Mouse (Mus musculus) liver, postnatal 0 days (tissue): Measurements from ENCODE around the gene Klhdc10.

Experiments used
- CTCF ChIP-seq: sonication (generic); IDR thresholded peaks from 2 replicates; pipeline ENCODE4 v1.5.1; 2016; ENCODE audit warnings: antibody characterized with exemption, low read depth
- EP300 ChIP-seq: IDR thresholded peaks from 2 replicates; pipeline ENCODE4 v1.6.1; 2016; ENCODE audit warnings: antibody characterized with exemption, low read depth, mild to moderate bottlenecking

DNA sequence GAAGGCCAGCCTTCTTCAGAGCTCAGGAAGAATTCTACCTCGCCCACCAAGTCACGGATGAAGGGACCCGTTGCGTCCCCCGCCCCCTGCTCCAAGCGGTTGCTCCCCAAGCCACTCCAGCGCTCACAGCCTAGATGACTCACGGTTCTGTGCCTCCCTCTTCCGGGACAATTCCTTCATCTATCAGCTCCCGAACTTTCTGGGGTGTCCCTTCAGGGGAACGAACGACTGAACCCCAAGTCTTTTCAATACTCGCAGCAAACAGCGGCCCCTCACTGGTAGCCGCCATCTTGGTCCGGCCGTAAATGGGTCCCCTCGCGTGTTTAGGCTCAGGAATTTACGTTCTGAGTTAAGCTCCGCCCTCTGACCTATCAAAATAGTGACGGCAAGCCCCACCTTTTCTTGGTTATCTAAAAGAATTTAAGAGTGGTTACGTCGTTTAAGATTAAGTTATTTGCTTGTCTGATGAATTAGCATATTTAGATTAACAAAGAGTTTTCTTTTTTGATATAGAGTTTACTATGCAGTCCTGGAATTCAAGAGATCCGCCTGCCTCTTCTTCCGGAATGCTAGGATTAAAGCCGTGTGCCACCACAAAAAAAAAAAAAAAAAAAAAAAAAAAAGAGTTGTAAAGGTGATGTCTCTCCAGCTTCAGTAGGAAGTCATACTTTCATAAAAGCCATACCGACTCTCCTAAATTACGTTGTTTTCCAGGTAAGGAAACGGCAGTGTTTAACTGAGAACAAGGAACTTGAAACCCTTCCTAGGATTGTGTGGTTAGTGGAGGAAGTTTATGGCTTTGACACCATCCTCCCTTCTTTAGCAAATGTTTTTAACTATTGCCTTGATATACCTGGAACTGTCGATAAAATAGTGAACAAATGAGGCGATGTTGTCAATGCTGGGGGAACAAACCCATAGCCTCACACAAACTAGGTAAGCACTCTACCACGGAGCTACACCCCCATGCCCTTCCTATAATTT, 10.7 kb upstream of the Klhdc10 start, which contains the start of gene Zc3hc1:
- TF ChIP-seq CTCF (0 out of 2 replicates have a peak, but pooled peaks have one; percentile 7), EP300 (peak; percentile 44)
